Mouse (Mus musculus): ENCODE results near the gene Nudt1. TPM values are rescaled to one million over a fixed set of nuclear protein-coding genes. Genes with fewer than 3 reads are reported as not detected.

Nudt1 gene
- 39.6 and 41.9 TPM in 2 replicates for polyA plus RNA-seq (2014; fragmentation: Nextera tagmentation; extraction: Ambion mirVana)

GRCm38 (mm10) chr5:140321042-140321755 is at the start of gene Nudt1, which contains the start of gene Mad1l1:
Nudt1 (plus strand) TSS chr5:140321656.
Mad1l1 (minus strand) TSS chr5:140321552.
- no peaks in the 10 kb centered on the region for H3K36me3 ChIP-seq (ENCODE audit: control insufficient read depth, insufficient read depth, low read length)
- H3K27ac ChIP-seq (ENCODE audit: low read length): peak within 1 kb of the TSS; percentile 44
- ATAC-seq (ENCODE audit: insufficient number of reproducible peaks, insufficient read depth, low FRiP score, low read depth): peak; percentile 95
- H3K4me3 ChIP-seq (ENCODE audit: low read depth, low read length): peak within 1 kb of the TSS; percentile 90
- H3K9ac ChIP-seq (replicated peaks; ENCODE audit: low read depth, low read length): peak within 1 kb of the TSS; percentile 98
- no peaks in the 10 kb centered on the region for H3K27me3 ChIP-seq (ENCODE audit: control insufficient read depth, insufficient read depth, low read length)
- peaks cover 6% of the 10 kb centered on the region; the same call in 1 of the 2 replicates for H3K4me1 ChIP-seq (ENCODE audit: control insufficient read depth, insufficient read depth, low read length)
- peak within 1 kb of the TSS; percentile 46 for H3K4me2 ChIP-seq (replicated peaks; ENCODE audit: low read depth, low read length)
- H3K9me3 ChIP-seq (ENCODE audit: control insufficient read depth, low read depth, low read length): no peaks in the 10 kb centered on the region
- under 1% methylated on average over 60 of the region's 60 CpGs for WGBS

GRCm38 (mm10) chr5:140276779-140277178 is 44.7 kb upstream of the Nudt1 start:
- no peak overlapping the region for H3K27ac ChIP-seq (ENCODE audit: low read length)
- no peak overlapping the region for H3K4me2 ChIP-seq (replicated peaks; ENCODE audit: low read depth, low read length)
- no peaks in the 10 kb centered on the region for H3K27me3 ChIP-seq (ENCODE audit: control insufficient read depth, insufficient read depth, low read length)
- ATAC-seq (ENCODE audit: insufficient number of reproducible peaks, insufficient read depth, low FRiP score, low read depth): no peak
- WGBS: 86% methylated on average over 6 of the region's 6 CpGs
- no peaks in the 10 kb centered on the region; the same call in 1 of the 2 replicates for H3K36me3 ChIP-seq (ENCODE audit: control insufficient read depth, insufficient read depth, low read length)
- no peak overlapping the region for H3K4me3 ChIP-seq (ENCODE audit: low read depth, low read length)
- no peaks in the 10 kb centered on the region for H3K4me1 ChIP-seq (ENCODE audit: control insufficient read depth, insufficient read depth, low read length)
- no peaks in the 10 kb centered on the region for H3K9me3 ChIP-seq (ENCODE audit: control insufficient read depth, low read depth, low read length)
- no peak overlapping the region for H3K9ac ChIP-seq (replicated peaks; ENCODE audit: low read depth, low read length)

- 80% methylated on average over 9 of the region's 9 CpGs for WGBS
- Histone ChIP-seq H3K27me3 (ENCODE audit: control insufficient read depth, insufficient read depth, low read length) (no peaks in the 10 kb centered on the region), H3K4me3 (ENCODE audit: low read depth, low read length) (no peak overlapping the region), H3K9me3 (ENCODE audit: control insufficient read depth, low read depth, low read length) (no peaks in the 10 kb centered on the region), H3K9ac (replicated peaks; ENCODE audit: low read depth, low read length) (no peak overlapping the region), H3K27ac (ENCODE audit: low read length) (no peak overlapping the region), H3K36me3 (ENCODE audit: control insufficient read depth, insufficient read depth, low read length) (peaks cover 7% of the 10 kb centered on the region), H3K4me1 (ENCODE audit: control insufficient read depth, insufficient read depth, low read length) (no peaks in the 10 kb centered on the region), H3K4me2 (replicated peaks; ENCODE audit: low read depth, low read length) (no peak overlapping the region)
- ATAC-seq (ENCODE audit: insufficient number of reproducible peaks, insufficient read depth, low FRiP score, low read depth): no peak
Observed at GRCm38 (mm10) chr5:140280205-140280604, 41.3 kb upstream of the Nudt1 start.

- Histone ChIP-seq H3K36me3 (ENCODE audit: control insufficient read depth, insufficient read depth, low read length) (peaks cover 10% of the 10 kb centered on the region), H3K27me3 (ENCODE audit: control insufficient read depth, insufficient read depth, low read length) (no peaks in the 10 kb centered on the region), H3K9ac (replicated peaks; ENCODE audit: low read depth, low read length) (no peak overlapping the region), H3K4me1 (ENCODE audit: control insufficient read depth, insufficient read depth, low read length) (no peaks in the 10 kb centered on the region), H3K27ac (ENCODE audit: low read length) (no peak overlapping the region), H3K4me2 (replicated peaks; ENCODE audit: low read depth, low read length) (no peak overlapping the region), H3K4me3 (ENCODE audit: low read depth, low read length) (no peak overlapping the region), H3K9me3 (ENCODE audit: control insufficient read depth, low read depth, low read length) (no peaks in the 10 kb centered on the region)
- WGBS: 74% methylated on average over 8 of the region's 8 CpGs
- ATAC-seq (ENCODE audit: insufficient number of reproducible peaks, insufficient read depth, low FRiP score, low read depth): no peak
Observed at GRCm38 (mm10) chr5:140282376-140282775, 39.1 kb upstream of the Nudt1 start.

- Histone ChIP-seq H3K4me2 (replicated peaks; ENCODE audit: low read depth, low read length) (no peak overlapping the region), H3K36me3 (ENCODE audit: control insufficient read depth, insufficient read depth, low read length) (peaks cover 10% of the 10 kb centered on the region), H3K4me3 (ENCODE audit: low read depth, low read length) (no peak overlapping the region), H3K4me1 (ENCODE audit: control insufficient read depth, insufficient read depth, low read length) (no peaks in the 10 kb centered on the region), H3K9me3 (ENCODE audit: control insufficient read depth, low read depth, low read length) (no peaks in the 10 kb centered on the region), H3K9ac (replicated peaks; ENCODE audit: low read depth, low read length) (no peak overlapping the region), H3K27me3 (ENCODE audit: control insufficient read depth, insufficient read depth, low read length) (no peaks in the 10 kb centered on the region), H3K27ac (ENCODE audit: low read length) (no peak overlapping the region)
- WGBS: 84% methylated on average over 3 of the region's 3 CpGs
- no peak for ATAC-seq (ENCODE audit: insufficient number of reproducible peaks, insufficient read depth, low FRiP score, low read depth)
Observed at GRCm38 (mm10) chr5:140282900-140283299, 38.6 kb upstream of the Nudt1 start.

GRCm38 (mm10) chr5:140284011-140284410 is 37.4 kb upstream of the Nudt1 start:
- Histone ChIP-seq H3K9me3 (ENCODE audit: control insufficient read depth, low read depth, low read length) (no peaks in the 10 kb centered on the region), H3K4me1 (ENCODE audit: control insufficient read depth, insufficient read depth, low read length) (no peaks in the 10 kb centered on the region), H3K9ac (replicated peaks; ENCODE audit: low read depth, low read length) (no peak overlapping the region), H3K4me2 (replicated peaks; ENCODE audit: low read depth, low read length) (no peak overlapping the region), H3K27ac (ENCODE audit: low read length) (no peak overlapping the region), H3K27me3 (ENCODE audit: control insufficient read depth, insufficient read depth, low read length) (no peaks in the 10 kb centered on the region), H3K36me3 (ENCODE audit: control insufficient read depth, insufficient read depth, low read length) (peaks cover 10% of the 10 kb centered on the region), H3K4me3 (ENCODE audit: low read depth, low read length) (no peak overlapping the region)
- WGBS: 90% methylated on average over 2 of the region's 2 CpGs
- no peak for ATAC-seq (ENCODE audit: insufficient number of reproducible peaks, insufficient read depth, low FRiP score, low read depth)

- no peaks in the 10 kb centered on the region for H3K27me3 ChIP-seq (ENCODE audit: control insufficient read depth, insufficient read depth, low read length)
- ATAC-seq (ENCODE audit: insufficient number of reproducible peaks, insufficient read depth, low FRiP score, low read depth): no peak
- 83% methylated on average over 2 of the region's 2 CpGs for WGBS
Observed at GRCm38 (mm10) chr5:140284761-140285160, 36.7 kb upstream of the Nudt1 start.

GRCm38 (mm10) chr5:140288287-140288686 is 33.2 kb upstream of the Nudt1 start:
- no peak for ATAC-seq (ENCODE audit: insufficient number of reproducible peaks, insufficient read depth, low FRiP score, low read depth)
- H3K9me3 ChIP-seq (ENCODE audit: control insufficient read depth, low read depth, low read length): no peaks in the 10 kb centered on the region
- no peaks in the 10 kb centered on the region for H3K4me1 ChIP-seq (ENCODE audit: control insufficient read depth, insufficient read depth, low read length)
- no peak overlapping the region for H3K9ac ChIP-seq (replicated peaks; ENCODE audit: low read depth, low read length)
- no peak overlapping the region for H3K27ac ChIP-seq (ENCODE audit: low read length)
- H3K36me3 ChIP-seq (ENCODE audit: control insufficient read depth, insufficient read depth, low read length): peaks cover 22% of the 10 kb centered on the region
- 90% methylated on average over 3 of the region's 3 CpGs for WGBS
- H3K4me2 ChIP-seq (replicated peaks; ENCODE audit: low read depth, low read length): no peak overlapping the region
- no peak overlapping the region for H3K4me3 ChIP-seq (ENCODE audit: low read depth, low read length)
- no peaks in the 10 kb centered on the region for H3K27me3 ChIP-seq (ENCODE audit: control insufficient read depth, insufficient read depth, low read length)

More at GRCm38 (mm10) chr5:140284761-140285160, 36.7 kb upstream of the Nudt1 start:
- Histone ChIP-seq H3K9me3 (ENCODE audit: control insufficient read depth, low read depth, low read length) (no peaks in the 10 kb centered on the region), H3K4me1 (ENCODE audit: control insufficient read depth, insufficient read depth, low read length) (no peaks in the 10 kb centered on the region), H3K36me3 (ENCODE audit: control insufficient read depth, insufficient read depth, low read length) (peaks cover 17% of the 10 kb centered on the region), H3K9ac (replicated peaks; ENCODE audit: low read depth, low read length) (no peak overlapping the region), H3K27ac (ENCODE audit: low read length) (no peak overlapping the region), H3K4me3 (ENCODE audit: low read depth, low read length) (no peak overlapping the region), H3K4me2 (replicated peaks; ENCODE audit: low read depth, low read length) (no peak overlapping the region)

Measured in stomach, embryonic 14.5 days (tissue).